Mouse (Mus musculus) inflammation-experienced regulatory T-cells, adult 16 weeks (primary cell): ENCODE measurements around the gene Bag2. TPM values are rescaled to one million over a fixed set of nuclear protein-coding genes. Genes with fewer than 3 reads are reported as not detected.

Experiments
- polyA plus RNA-seq: library from polyadenylated mRNA; unstranded; fragments of 100-300 nt; shearing (Covaris generic); gene quantifications from one replicate; pipeline ENCODE4 v1.2.1, GENCODE M21; 2017

Bag2 gene
- polyA plus RNA-seq = 2.1 TPM

DNA sequence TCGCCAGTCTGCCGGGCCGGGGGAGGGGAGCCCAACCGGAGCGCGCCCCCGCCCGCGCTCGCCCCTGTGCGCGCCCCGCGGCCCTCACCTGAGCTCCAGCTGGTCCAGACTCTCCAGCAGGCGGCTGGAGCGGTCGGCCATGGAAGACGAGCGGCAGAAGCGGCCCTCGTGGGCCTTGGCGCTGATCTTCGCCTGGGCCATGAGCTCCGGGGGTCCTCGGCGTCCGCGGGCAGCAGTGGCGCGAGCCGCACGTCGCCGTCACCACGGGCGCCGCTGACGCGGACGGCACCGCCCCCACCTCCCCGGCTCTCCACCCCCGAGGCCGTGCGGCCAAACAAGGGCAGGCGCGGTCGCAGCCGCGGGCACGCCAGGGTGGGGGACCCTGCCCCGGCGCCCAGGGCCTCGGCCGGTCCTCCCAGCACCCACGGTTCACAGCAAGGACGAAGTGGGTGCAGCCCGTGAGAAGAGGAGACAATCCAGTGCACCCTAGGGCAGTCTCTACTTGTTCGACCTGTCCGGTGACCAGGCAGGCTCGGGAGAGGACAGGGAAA lies at the start of gene Bag2:
Bag2 (minus strand) TSS at position 305 of the 551 bp plus-strand sequence.

DNA sequence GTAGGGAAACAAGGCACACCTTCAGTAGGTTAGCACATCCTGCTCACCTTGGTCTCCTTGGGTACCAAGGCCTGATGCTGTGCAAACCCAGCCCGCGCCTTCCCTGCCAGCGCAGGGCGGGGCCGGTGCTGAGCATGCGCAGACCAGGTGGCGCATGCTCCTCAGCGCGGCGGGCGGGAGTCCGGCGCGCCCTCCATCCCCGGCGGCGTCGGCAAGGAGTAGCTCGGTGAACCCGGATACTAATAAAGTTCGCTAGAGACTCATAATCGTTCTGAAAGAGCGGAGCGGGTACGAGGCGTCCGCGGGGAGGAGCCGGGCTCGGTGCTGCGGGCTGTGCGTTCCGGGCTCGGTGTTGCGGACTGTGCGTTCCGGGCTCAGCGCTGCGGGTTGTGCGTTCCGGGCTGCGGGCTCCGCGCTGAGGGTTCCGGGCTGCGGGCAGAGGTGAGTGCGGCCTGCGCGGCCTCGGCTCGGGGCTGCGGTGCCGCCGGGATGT lies 37.8 kb downstream of the Bag2 start, which contains the start of gene Rab23:
Rab23 (plus strand) TSS at position 155 of the 493 bp plus-strand sequence.

Other genes with a start within 250 kb of the Bag2 start
- 12.6 TPM for gene Prim2, start 88.0 kb downstream of the Bag2 start, polyA plus RNA-seq
- 12.2 TPM for gene Rab23, start 37.9 kb downstream of the Bag2 start, polyA plus RNA-seq
- 22.1 TPM for gene Zfp451, start 56.8 kb upstream of the Bag2 start, polyA plus RNA-seq
- gene Bend6, start 150.0 kb upstream of the Bag2 start, polyA plus RNA-seq = 4.4 TPM
- 36.4 TPM for gene Dst, start 150.4 kb upstream of the Bag2 start, polyA plus RNA-seq